Mouse (Mus musculus) stomach, embryonic 15.5 days (tissue): ENCODE measurements at regions not wholly inside any gene's neighbourhood (a gene's known extent, or its start where the extent isn't known, plus 50 kb on each side); places are given as distances from the start of the nearest gene placed in this dataset.

ENCODE experiments used
- ATAC-seq: fragments of 200-750 bp; cut with Nextera tagmentation; 2 replicates; pipeline ENCODE4 v1.8.0; 2017; ENCODE audit warnings: low read depth, moderate number of reproducible peaks, moderate TSS enrichment; ENCODE audit not compliant: insufficient read depth, low FRiP score
- H3K27ac ChIP-seq: fragments of 300-500 bp; sonication (generic); 2 replicates; pipeline ENCODE4 v1.5.1; 2015; ENCODE audit warnings: mild to moderate bottlenecking, inconsistent platforms
- H3K27me3 ChIP-seq: fragments of 300-500 bp; sonication (generic); replicated peaks from 2 replicates; pipeline ENCODE4 v1.6.1; 2015; ENCODE audit warnings: inconsistent platforms
- H3K36me3 ChIP-seq: fragments of 300-500 bp; sonication (generic); 2 replicates; pipeline ENCODE4 v1.6.1; 2015; ENCODE audit warnings: inconsistent platforms
- H3K4me1 ChIP-seq: fragments of 300-500 bp; sonication (generic); 2 replicates; pipeline ENCODE4 v1.6.1; 2015; ENCODE audit warnings: inconsistent platforms
- H3K4me2 ChIP-seq: fragments of 300-500 bp; sonication (generic); 2 replicates; pipeline ENCODE4 v1.6.1; 2015; ENCODE audit warnings: mild to moderate bottlenecking, inconsistent platforms
- H3K4me3 ChIP-seq: fragments of 300-500 bp; sonication (generic); replicated peaks from 2 replicates; pipeline ENCODE4 v1.5.1; 2015; ENCODE audit warnings: inconsistent platforms
- H3K9ac ChIP-seq: fragments of 300-500 bp; sonication (generic); 2 replicates; pipeline ENCODE4 v1.6.1; 2015; ENCODE audit warnings: inconsistent platforms
- H3K9me3 ChIP-seq: fragments of 300-500 bp; sonication (generic); 2 replicates; pipeline ENCODE4 v1.6.1; 2016; ENCODE audit warnings: inconsistent platforms
- WGBS: fragments of 180-500 bp; shearing (Covaris S2); methylation state at CpG from one replicate; pipeline ENCODE4 v1.1.7; 2015; 5-methylcytosine and 5-hydroxymethylcytosine counted together

DNA sequence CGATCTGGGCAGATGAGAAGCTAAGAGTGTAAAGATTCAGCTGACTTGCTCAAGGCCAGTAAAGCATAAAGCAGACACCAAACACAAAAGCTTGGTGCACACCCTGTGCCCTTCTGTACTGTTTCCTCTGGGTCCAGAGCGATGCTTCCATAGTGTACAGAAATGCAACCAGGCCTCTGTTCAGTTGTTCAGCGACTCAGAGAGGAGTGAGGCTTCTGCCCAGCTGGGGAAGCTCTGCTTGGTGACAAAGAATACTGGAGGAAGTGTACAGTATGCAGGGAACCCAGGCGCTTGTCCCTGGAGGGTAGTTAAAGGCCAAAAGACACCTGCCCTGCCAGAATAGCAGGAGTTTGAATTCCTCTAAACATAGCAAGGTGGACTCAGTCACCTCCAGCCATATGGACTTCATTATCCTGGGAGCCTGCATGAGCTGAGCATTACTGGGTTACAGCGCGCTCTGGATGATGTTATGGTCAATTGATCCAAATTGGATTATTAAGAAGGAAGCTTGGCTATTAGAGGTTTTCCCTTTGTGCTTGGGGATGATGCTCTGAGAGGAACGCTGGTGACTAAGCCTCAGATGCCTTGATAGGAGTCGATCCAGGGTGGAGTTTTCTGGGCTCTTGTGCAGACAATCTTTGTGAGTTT is 132.5 kb downstream of the Hs3st3b1 start:
- ATAC-seq, result no peak
- Histone ChIP-seq H3K4me3 (no peak overlapping the region), H3K4me2 (no peak overlapping the region), H3K27ac (no peak overlapping the region), H3K4me1 (no peaks in the 10 kb centered on the region), H3K36me3 (no peaks in the 10 kb centered on the region), H3K27me3 (0 out of 2 replicates have a peak, but pooled peaks cover 3% of the 10 kb centered on the region), H3K9ac (no peak overlapping the region), H3K9me3 (no peaks in the 10 kb centered on the region)
- 55% methylated on average over 8 of the region's 8 CpGs for WGBS

DNA sequence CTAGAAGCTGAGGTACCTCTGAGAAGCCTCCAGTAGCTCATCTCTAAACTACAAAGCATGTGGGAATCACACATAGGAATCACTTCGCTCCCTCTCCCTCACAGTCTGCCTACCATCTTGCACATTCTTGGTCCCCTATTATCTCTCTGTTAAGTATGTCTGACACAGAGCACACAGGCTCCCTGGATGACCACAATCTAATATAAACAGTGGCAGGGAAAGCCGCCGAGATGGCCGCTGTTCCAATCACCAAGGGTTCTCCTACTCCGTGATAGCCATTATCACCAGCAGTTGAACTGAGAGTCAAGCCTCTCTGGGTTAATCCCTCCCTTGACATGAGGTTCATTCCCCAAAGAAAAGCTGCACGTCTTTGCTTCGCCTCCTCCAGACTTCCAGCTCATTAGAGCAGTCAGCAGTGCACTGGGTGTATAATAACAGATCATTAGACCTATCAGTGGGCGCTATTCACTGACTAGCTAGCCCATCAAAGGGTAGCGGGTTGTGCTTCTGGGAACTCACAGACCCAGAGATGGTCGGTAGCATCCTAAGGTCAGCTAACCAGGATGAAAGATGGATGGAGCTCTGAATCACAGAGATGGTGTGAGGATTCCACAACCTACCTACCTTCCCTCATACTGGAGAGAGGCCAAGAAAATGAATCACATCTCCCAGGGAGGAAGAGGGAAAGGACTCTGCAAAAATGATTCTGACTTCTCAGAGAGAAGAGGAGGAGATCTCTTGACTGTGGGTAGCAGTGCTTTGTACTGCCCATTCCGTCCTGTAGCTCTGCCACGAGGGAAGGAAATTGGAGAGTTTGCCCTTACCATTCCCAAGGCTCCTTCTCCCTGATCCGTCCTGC is 130.9 kb downstream of the Hs3st3b1 start:
- 58% methylated on average over 13 of the region's 13 CpGs for WGBS
- Histone ChIP-seq H3K9me3 (no peaks in the 10 kb centered on the region), H3K4me2 (no peak overlapping the region), H3K9ac (no peak overlapping the region), H3K27me3 (0 out of 2 replicates have a peak, but pooled peaks cover 3% of the 10 kb centered on the region), H3K27ac (no peak overlapping the region), H3K36me3 (no peaks in the 10 kb centered on the region), H3K4me1 (no peaks in the 10 kb centered on the region), H3K4me3 (no peak overlapping the region)
- no peak; the same call in 1 of the 2 replicates for ATAC-seq

DNA sequence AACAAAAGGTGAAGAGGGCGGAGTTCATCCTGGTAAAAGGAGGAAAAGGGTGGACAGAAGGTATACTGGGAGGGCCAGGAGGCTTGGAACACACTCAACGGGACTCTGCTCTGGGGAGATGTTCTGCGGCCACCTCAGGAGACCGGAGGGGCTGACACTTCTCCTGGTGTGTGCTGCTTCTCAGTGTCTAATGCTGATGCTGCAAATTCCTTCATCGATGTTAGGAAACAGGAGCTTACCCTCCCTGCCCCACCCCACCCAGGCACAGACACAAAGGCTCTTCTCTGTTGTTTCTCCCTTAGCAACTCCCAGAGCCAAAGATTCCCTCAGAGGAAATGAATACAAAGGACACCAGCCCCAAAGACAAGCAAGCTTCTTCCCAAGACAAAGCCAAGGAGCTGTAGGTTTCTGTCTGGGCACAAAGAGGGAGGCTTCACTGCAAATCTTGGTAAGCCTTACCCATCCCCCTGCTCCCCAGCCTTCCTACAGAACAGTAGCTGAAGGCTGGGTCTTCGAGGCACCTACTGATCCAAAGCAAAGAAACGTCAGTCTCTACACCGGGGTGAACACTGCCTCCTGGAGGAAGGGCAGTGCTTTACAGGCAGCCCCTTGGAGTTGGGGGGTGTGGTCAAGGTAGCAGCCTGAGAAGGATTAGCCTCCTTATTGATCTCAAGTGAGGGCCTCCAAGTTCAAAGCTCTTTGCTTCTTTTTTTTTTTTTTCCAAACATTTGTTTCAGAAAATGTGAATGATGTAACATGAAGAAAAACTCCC is 128.2 kb downstream of the Hs3st3b1 start:
- ATAC-seq, result no peak
- no peak overlapping the region for H3K4me3 ChIP-seq
- H3K9ac ChIP-seq, result no peak overlapping the region
- H3K27ac ChIP-seq, result no peak overlapping the region
- no peak overlapping the region for H3K4me2 ChIP-seq
- H3K27me3 ChIP-seq, result 0 out of 2 replicates have a peak, but pooled peaks cover 3% of the 10 kb centered on the region
- no peaks in the 10 kb centered on the region for H3K9me3 ChIP-seq
- no peaks in the 10 kb centered on the region for H3K36me3 ChIP-seq
- WGBS, result 81% methylated on average over 8 of the region's 8 CpGs
- H3K4me1 ChIP-seq, result no peaks in the 10 kb centered on the region

DNA sequence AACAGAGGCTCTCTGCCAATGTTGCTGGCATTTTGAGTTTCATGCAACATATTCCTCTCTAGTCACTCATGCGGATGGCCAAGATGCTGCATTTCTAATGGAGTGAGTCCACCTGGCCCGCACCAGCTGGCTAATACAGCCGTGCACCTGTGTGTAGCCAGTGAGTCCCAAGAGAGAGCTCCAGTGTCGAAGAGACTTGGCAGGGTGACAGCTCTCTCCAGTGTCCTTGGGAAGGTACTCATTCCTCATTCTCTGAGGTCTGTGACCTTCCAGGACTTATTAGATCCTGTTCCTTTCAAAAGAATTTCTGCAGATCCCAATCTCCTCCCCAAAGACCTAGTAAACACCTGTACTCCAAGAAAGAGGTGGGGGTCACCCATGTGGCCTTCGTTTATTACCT is 109.9 kb downstream of the Hs3st3b1 start:
- Histone ChIP-seq H3K27ac (no peak overlapping the region), H3K9me3 (no peaks in the 10 kb centered on the region), H3K27me3 (no peaks in the 10 kb centered on the region), H3K4me2 (no peak overlapping the region), H3K36me3 (no peaks in the 10 kb centered on the region), H3K4me3 (no peak overlapping the region), H3K9ac (no peak overlapping the region), H3K4me1 (no peaks in the 10 kb centered on the region)
- 82% methylated on average over 5 of the region's 5 CpGs for WGBS
- ATAC-seq, result no peak

DNA sequence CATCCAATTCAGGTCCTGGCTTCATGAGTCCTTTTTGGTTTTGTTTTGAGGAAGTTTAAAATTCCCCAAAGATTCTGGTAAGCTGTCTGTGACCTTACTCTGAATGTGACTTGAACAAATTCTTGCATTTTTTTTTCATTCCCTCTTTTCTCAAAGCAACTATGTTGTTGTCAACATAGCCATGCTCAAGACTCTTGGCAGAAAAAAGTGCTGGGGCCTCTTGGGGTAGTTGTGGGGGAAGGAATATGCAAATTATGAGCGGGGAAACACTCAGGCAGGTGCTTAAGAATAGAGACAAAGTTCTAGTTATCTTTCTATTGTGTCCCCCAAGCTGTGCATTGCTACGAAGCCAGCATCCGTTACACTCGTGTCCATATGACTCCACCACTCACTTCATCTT is 99.2 kb downstream of the Hs3st3b1 start:
- H3K9ac ChIP-seq, result no peak overlapping the region
- no peaks in the 10 kb centered on the region for H3K36me3 ChIP-seq
- H3K9me3 ChIP-seq, result no peaks in the 10 kb centered on the region
- WGBS, result 81% methylated on average over 4 of the region's 4 CpGs
- no peak overlapping the region for H3K4me3 ChIP-seq
- no peaks in the 10 kb centered on the region for H3K27me3 ChIP-seq
- H3K4me1 ChIP-seq, result no peaks in the 10 kb centered on the region
- no peak for ATAC-seq
- H3K4me2 ChIP-seq, result no peak overlapping the region
- no peak overlapping the region for H3K27ac ChIP-seq

DNA sequence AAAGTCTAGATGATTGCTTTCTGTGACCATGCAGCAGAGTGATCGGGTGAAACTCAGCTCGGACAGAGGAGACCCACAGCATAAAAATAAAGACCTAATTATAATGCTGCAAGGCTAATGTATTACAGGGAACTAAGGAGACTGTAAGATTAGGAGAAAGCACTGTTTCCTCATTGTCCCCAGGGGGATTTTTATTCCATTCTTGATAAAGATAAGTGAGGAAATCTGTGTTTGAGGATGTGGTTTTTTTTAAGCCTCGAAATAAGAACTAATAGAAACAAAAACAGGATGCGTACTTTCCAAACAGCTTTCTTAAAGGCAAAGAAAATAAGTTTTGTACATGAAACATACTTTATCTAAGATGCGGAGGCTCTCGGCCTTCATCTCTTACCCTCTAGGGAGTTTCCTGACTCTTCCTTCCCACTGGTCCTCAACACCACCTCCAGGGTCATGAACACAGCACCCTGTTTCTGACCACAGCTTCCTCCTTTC is 94.8 kb downstream of the Hs3st3b1 start:
- no peaks in the 10 kb centered on the region for H3K27me3 ChIP-seq
- no peaks in the 10 kb centered on the region for H3K9me3 ChIP-seq
- no peak overlapping the region for H3K4me2 ChIP-seq
- ATAC-seq, result no peak
- H3K36me3 ChIP-seq, result no peaks in the 10 kb centered on the region
- WGBS, result 80% methylated on average over 6 of the region's 6 CpGs
- H3K27ac ChIP-seq, result no peak overlapping the region
- H3K9ac ChIP-seq, result no peak overlapping the region
- no peaks in the 10 kb centered on the region for H3K4me1 ChIP-seq
- H3K4me3 ChIP-seq, result no peak overlapping the region

DNA sequence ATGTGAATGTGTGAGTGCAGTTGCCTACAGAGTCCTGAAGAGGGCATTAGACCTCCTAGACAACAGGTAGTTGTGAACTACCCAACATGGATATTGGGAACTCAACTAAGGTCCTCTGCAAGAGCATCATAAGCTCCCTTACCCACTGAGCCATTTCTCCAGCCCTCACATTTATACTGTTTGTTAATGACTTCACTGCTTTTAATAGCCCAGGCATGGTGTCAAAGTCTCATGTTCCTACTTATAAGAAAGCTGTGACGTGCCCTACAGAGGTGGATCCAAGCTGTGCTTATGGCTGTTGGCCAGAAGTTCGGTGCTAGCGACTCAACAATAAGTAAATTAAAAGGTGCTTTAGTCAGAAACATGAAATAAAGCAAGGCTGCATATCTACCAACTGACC is 88.6 kb downstream of the Hs3st3b1 start:
- ATAC-seq, result no peak
- no peak overlapping the region for H3K4me3 ChIP-seq
- H3K27ac ChIP-seq, result no peak overlapping the region
- WGBS, result 78% methylated on average over 3 of the region's 3 CpGs
- H3K36me3 ChIP-seq, result no peaks in the 10 kb centered on the region
- no peaks in the 10 kb centered on the region for H3K4me1 ChIP-seq
- no peaks in the 10 kb centered on the region for H3K27me3 ChIP-seq
- H3K4me2 ChIP-seq, result no peak overlapping the region
- H3K9me3 ChIP-seq, result no peaks in the 10 kb centered on the region
- H3K9ac ChIP-seq, result no peak overlapping the region

DNA sequence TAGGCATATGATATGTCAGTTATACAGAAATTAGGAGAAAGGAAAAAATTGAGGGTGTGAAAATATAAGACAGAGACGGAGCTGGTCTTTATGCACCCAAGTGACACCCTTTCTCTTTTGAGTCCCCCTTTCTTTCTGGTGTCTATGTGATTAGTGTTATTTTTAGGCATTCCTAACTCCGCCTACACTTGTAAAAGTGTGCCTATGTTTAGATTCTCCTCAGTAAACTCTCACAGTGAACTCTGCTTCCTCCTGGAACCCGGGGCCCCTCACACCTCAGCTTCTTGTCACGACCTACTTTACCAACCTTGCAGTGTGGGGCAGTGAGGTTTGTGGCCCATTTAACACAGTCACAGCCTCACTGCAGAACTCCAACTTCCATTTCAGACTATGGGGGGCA is 88.0 kb downstream of the Hs3st3b1 start:
- H3K27ac ChIP-seq, result no peak overlapping the region
- ATAC-seq, result no peak
- no peaks in the 10 kb centered on the region for H3K9me3 ChIP-seq
- H3K27me3 ChIP-seq, result no peaks in the 10 kb centered on the region
- no peak overlapping the region for H3K9ac ChIP-seq
- H3K4me1 ChIP-seq, result no peaks in the 10 kb centered on the region
- no peak overlapping the region for H3K4me2 ChIP-seq
- 44% methylated on average over 4 of the region's 4 CpGs for WGBS
- H3K4me3 ChIP-seq, result no peak overlapping the region
- H3K36me3 ChIP-seq, result no peaks in the 10 kb centered on the region

DNA sequence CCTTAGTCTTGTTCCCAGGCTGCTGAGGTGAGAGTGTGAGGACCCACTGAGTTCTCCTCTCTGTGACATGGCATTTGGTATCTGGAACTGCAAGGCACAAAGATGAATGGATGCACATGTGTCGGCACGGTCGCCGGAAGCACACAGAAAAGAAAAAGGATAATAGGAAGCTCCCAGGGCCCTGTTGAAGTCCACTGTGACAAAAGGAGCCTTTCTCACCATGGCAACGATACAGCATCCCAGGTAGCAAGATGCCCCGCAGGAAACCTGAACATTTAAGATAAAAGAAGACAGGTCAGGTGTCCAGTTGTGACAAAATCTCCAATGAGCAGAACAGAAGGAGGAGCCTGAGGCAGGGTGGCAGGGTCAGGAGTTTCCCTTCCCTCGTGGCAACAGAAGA is 87.5 kb downstream of the Hs3st3b1 start:
- no peak for ATAC-seq
- Histone ChIP-seq H3K36me3 (no peaks in the 10 kb centered on the region), H3K4me2 (no peak overlapping the region), H3K4me1 (no peaks in the 10 kb centered on the region), H3K9me3 (no peaks in the 10 kb centered on the region), H3K27me3 (no peaks in the 10 kb centered on the region), H3K27ac (no peak overlapping the region), H3K4me3 (no peak overlapping the region), H3K9ac (no peak overlapping the region)
- WGBS, result 58% methylated on average over 7 of the region's 7 CpGs
